Mouse (Mus musculus): Measurements from ENCODE around the gene Cyp2d26.
A peak's percentile ranks its signal among the peaks of the same experiment; 100 is the strongest.
"Not testable (repeated sequence)": the region's sequence is repeated elsewhere in the genome, so short reads cannot be mapped to it uniquely, and the experiment has no call there.

Cyp2d26 gene

DNA sequence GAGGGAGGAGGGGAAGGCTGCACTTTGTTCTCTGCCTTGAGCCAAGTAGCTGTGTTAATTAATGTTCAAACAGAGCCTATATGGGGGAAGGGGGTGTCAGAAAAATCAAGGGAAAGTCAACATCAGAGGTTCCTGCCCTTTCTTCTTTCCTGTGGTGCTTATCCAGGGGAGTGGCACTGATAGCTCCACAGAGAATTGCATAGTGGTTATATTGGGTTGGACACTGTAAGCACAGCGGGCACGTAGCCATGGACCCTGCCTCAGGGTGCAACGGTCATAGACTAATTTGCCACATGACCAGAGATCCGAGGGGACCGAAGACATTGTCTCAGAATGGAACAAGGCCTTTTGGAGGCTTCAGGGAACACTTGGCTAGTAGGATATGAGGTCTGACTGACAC lies at the start of gene Cyp2d26:
Cyp2d26 (minus strand) TSS at position 18 of the 400 bp plus-strand sequence.
- no peak for DNase-seq (ENCODE audit: low read depth, low spot score)

DNA sequence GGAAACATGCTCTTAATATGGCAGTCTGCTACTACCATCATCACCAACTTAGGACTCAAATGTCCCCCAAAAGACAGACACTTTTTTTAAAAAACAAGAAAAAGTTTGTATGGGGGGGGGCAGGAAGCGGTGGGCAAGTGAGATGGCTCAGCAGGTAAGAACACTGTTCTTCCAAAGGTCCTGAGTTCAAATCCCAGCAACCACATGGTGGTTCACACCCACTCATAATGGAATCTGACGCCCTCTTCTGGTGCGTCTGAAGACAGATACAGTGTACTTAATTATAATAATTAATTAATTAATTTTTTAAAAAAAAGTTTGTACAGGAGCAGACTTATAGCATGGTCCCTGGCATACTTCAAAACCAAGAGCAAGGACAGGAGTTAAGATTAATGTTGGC lies 45.1 kb upstream of the Cyp2d26 start:
- no peak for DNase-seq (ENCODE audit: low read depth, low spot score)

GRCm38 (mm10) chr15:82829917-82830316 lies 35.8 kb upstream of the Cyp2d26 start:
- no peak for DNase-seq (ENCODE audit: low read depth, low spot score)

- DNase-seq (ENCODE audit: low read depth, low spot score): no peak
Observed at GRCm38 (mm10) chr15:82825866-82826265, 31.8 kb upstream of the Cyp2d26 start.

DNA sequence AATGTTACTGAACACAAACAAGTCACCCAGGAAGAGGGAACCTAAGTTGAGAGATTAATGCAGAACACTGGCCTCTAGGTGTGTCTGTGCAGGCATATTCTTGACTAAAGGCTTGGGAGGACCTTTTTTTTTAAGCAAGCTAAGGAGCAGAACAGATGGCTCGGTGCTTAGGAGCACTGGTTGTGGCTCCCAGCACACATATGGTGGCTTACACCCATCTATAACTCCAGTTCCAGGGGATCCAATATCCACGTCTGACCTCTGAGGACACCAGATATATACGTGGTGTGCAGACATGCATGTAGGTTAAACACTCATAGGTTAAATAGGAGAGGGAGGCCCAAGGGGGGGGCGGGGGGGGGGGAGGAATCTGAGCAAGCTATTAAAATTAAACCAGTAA lies 28.3 kb upstream of the Cyp2d26 start:
- no peak for DNase-seq (ENCODE audit: low read depth, low spot score)

DNA sequence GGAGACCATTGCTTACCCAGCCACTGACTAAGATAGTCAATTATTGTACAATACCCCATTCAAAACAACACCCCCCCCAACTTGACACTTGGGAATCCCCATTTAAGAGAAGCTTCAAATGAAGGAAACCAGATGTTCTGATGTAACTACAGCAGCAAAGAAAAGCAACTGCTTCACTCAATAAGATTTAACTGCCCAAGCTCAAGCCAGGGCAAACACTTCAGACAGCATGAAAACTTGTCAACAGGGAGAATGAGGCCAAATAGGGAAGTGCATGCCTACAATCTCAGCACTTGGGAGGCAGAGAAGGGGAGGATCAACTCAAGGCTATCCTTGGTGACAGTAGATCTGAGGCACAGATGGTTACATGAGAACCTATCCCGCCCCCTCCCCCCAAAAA lies 27.6 kb upstream of the Cyp2d26 start:
- DNase-seq (ENCODE audit: low read depth, low spot score): no peak

DNA sequence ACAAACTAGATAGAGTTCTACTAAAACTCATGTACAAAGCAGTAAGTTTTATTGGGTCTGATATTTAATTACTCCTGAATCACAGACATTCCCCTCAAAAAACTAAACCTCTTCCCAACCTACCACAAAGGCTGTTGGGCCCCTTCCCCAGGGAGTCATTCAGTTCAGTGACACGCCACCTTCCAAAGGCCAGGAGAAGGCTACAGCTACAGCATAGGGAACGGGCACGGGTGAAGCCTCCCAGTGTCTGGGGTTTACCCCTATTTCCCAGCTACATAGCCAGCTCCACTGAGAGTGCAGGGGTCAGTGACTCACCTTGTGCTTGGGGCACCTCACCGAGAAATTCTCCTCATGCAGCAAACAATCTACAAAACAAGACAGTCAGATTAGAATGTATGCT lies 21.2 kb upstream of the Cyp2d26 start:
- no peak for DNase-seq (ENCODE audit: low read depth, low spot score)

- DNase-seq (ENCODE audit: low read depth, low spot score): peak; percentile 49
Observed at GRCm38 (mm10) chr15:82814806-82815205, 20.7 kb upstream of the Cyp2d26 start.

GRCm38 (mm10) chr15:82814321-82814720 lies 20.2 kb upstream of the Cyp2d26 start:
- no peak for DNase-seq (ENCODE audit: low read depth, low spot score)

DNA sequence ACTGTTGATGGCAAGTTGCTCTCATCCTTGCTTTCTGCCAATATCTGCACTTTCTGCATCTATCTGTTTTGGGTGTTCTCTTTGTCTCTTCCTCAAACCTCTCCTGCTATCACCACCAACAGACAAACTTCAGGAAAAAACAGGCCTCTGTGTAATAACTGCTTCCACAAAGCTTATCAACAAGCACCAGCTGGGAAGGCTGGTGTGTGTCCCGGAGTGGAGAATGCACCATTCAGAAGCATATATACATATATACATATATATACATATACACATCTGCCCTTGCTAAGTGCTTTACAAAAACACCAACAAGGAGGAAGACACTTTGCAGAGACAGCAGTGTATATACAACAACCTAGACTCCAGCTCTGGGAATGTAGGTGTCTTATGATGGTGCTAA lies 16.5 kb upstream of the Cyp2d26 start:
- DNase-seq (ENCODE audit: low read depth, low spot score): no peak

DNA sequence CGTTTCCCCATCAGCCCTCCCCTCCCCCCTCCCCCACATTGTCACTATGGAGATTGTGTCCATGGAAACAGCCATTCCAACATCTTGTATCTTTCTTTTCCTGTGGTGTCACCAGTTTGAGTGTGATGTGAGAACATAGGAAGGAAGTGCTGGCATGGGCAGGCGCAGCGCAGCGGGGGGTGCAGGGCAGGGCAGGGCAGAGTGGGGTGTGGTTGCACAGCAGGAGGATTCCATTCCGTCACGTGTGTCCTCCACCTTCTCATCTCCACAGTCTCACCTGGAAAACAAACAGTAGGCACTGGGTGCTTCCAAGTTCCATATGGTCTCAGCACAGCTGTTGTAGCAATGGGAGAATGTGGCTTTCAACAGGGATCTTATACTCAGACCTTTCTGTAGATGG lies 15.4 kb upstream of the Cyp2d26 start:
- DNase-seq (ENCODE audit: low read depth, low spot score): no peak

DNA sequence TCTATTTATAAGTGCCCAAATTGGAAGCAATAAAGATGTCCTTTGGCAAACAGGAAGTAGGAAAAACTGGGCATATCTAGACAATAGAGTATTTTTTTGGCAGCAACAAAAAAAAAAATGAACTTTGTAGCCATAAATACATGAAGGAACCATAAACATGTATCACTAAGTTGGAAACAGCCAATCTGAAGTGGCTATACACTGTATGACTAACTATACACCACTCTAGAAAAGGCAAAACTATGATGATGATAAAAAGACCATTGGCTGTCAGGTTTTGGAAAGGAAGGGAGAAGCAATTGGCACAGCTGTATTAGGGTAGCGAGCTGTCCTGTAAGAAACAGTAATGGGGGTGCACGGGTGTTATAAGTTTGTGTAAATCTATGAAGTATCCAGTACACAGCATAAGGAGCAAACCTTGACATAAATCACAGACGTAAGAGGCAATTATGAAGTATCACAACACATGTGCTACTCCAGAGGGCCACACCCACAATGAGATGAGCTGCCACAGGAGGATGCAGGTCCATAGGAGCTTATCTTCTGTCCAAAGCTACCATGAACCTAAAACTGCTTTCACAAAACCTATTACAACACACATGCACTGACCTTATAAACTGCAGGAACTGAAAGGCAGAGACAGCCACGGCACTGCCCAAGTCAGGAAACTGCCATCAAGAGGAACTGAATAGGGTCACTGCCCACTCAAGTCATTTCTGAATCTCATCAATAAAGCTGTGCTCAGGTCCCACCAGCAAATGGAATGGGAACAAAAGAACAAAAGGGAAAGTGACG lies 13.1 kb upstream of the Cyp2d26 start:
- DNase-seq (ENCODE audit: low read depth, low spot score): no peak

DNA sequence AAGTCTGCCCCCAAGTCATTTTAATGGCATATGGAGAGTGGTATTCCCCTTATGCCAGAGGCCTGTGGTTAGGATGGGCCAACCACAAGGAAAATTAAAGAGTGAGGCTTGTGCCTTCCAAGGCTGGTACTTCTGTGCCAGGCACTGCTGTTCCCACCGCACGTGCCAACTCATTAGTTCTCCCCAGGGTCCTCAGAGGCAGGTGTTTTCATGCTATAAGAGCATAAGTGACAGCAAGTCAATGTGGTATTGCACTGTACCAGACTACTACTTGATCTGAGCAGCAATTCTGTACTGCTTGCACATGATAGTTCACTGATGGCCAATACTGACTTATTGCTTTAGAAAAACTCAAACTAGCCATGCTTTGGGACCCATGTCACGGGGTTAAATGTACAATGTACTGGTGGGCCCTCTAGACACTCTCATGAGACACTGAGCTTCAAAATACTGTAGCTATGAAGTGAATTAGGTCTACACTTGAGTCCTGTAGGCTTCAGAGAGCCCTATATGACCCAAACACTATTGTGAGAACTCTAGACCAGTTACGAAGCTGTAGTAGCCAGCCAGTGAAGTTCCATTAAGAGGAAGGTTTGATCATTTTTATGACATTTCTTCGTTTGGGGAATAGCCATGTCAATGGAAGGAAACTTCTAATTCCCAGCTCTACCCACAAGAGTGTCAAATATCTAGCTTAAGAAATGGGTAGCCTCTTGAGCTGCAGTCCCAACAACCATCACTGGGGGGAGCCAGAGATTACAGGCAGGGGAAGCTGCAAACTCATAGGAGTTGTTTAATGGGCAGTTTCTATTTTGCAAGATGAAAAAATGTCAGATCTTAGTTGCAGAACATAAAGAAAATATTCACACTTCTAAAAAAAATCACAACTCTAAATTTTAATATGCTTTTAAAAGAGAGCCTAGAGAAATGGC lies 10.9 kb upstream of the Cyp2d26 start:
- peak; percentile 68 for DNase-seq (ENCODE audit: low read depth, low spot score)

- no peak for DNase-seq (ENCODE audit: low read depth, low spot score)
Observed at GRCm38 (mm10) chr15:82795936-82796440, 1.9 kb upstream of the Cyp2d26 start.

DNA sequence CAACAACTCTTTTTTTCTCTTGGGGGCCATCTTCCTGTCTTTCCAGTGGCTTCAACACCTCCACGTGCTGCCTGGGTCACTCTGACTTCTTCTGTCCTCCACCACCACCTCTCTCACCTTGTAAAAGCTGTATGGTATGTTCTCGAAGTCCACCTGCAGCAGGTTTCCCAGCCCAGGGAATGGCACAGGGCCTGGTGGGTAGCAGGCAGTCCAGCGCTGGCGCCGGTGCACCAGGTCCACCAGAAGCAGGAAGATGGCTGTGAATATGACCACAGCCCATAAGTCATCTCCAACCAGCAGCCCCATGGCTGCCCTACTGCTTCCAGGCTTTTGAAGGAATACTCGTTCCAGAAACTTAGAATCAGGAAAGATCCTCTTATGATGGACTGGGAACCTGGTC lies 226 bp downstream of the Cyp2d26 start:
- DNase-seq (ENCODE audit: low read depth, low spot score): no peak

GRCm38 (mm10) chr15:82793454-82793853 lies 640 bp downstream of the Cyp2d26 start:
- no peak for DNase-seq (ENCODE audit: low read depth, low spot score)

GRCm38 (mm10) chr15:82792566-82792965 lies 1.5 kb downstream of the Cyp2d26 start:
- DNase-seq (ENCODE audit: low read depth, low spot score): no peak

- DNase-seq (ENCODE audit: low read depth, low spot score): no peak
Observed at GRCm38 (mm10) chr15:82784581-82784980, 9.5 kb downstream of the Cyp2d26 start.

- DNase-seq (ENCODE audit: low read depth, low spot score): no peak
Observed at GRCm38 (mm10) chr15:82783800-82784199, 10.3 kb downstream of the Cyp2d26 start.

- DNase-seq (ENCODE audit: low read depth, low spot score): not testable (repeated sequence)
Observed at GRCm38 (mm10) chr15:82777856-82778255, 16.2 kb downstream of the Cyp2d26 start.

DNA sequence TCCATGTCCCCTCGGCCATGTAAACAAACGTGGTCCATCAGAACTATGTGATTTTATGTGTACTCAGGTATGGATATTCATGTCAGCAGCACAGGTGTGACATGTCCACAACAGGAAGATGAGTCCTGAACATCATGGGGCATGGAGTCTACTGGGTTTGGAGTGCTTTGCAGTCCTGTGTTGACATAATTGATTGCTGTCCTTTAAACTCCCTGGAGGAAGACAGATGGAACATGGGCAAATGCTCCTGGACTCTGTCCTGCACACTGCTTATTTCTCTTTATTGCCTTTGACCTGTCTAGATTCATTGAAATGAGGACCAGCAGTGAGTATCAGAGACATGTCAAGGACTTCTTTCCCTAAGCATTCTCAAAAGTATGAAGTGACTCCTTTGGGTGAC lies 28.2 kb downstream of the Cyp2d26 start:
- no peak for DNase-seq (ENCODE audit: low read depth, low spot score)

DNA sequence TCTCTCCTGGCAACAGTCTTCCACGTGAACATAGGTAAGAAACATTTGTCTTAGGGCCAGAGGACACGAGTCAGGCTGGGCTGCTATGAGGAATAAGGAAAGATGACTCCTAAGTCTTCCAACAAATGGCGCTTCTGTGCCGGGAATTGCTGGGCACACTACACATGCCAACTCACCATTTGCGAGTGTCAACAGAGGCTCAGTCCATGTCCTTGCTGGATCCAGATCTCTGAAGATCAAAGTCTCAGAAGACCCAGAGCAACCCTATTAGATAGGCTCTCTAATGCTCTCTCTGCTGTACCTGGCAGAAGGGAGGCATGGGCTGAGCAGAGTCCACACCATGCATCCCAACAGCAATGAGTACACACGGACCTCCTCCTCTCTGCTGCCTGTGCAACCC lies 29.2 kb downstream of the Cyp2d26 start:
- no peak for DNase-seq (ENCODE audit: low read depth, low spot score)
